Mouse (Mus musculus): ENCODE results near the gene Lipe.

DNA sequence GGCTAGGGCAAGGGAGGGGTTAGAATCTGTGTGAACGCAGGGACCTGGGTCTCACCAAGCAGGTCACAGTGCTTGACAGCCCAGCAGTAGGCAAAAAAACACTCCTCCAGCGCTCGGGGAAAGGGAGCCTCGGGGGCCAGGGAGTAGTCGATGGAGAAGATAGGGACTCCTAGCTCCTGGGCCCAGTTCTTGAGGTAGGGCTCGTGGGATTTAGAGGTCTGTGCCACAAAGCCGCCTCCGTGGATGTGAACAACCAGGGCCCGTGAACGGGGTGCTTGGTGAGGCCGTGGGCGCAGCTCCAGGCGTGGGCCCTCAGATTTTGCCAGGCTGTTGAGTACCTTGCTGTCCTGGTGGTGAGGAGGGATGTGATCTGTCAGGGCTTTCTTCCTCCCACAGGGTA is 14.2 kb downstream of the Lipe start:
- TF ChIP-seq GATA1 (IDR thresholded peaks at IDR 0.05; ENCODE audit: low read length) (no peak), TAL1 (IDR thresholded peaks at IDR 0.05; ENCODE audit: low read length) (no peak)
